Mouse (Mus musculus): ENCODE results near the gene Slc47a1. TPM values are rescaled to one million over a fixed set of nuclear protein-coding genes. Genes with fewer than 3 reads are reported as not detected.

Slc47a1 gene
- total RNA-seq, 1 experiment, result 31.6 TPM

DNA sequence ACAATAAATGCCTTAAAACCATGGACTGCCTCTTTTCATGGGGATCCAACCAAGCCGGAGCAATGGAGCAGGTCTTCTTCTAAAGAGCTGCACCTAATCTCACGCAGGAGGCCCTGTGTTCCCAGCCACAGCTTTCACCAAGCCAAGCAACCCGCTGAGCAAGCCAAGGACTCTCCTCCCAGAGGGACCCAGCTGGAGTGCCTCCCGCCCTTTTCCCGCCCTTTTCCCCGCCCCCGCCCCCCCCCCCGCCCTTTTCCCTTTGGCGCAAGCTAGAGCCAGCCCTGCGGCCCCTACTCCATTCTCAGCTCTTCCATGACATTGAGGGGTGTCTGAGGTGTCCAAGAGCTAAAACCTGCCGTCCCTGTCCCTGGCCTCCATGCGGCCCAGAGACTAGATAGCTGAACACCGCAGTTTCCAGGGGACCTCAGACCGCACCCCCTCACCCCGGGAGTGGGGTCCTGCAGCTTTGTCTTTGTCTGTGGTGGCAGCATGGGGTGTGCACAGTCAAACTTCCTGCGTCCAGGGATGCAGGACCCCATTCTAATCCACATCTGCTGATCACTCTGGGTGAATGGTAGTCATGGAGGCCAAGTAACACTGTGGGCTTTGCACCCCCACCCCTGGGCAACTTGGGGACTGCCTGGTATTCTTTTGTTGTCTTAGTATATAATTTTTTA lies 77.3 kb downstream of the Slc47a1 start:
- Histone ChIP-seq H3K4me3 (ENCODE audit: insufficient read depth in 1 of 2, low read depth in 1 of 2, low read length in 2 of 2, poor library complexity in 1 of 2, severe bottlenecking in 1 of 2) (peak overlapping the region in 1 of 2 experiments; percentile 43; a peak in 1 of 4 replicates), H3K9ac (ENCODE audit: insufficient read depth, low read depth, low read length, poor library complexity, severe bottlenecking) (peak overlapping the region; percentile 26), H3K4me1 (ENCODE audit: control insufficient read depth in 2 of 2, insufficient read depth in 2 of 2, low read length in 2 of 2, poor library complexity in 1 of 2) (peaks cover 0 to 5% of the 10 kb centered on the region in 2 experiments; a peak in 1 of 4 replicates), H3K36me3 (ENCODE audit: control insufficient read depth, insufficient read depth, low read length, poor library complexity, severe bottlenecking) (peaks cover 1% of the 10 kb centered on the region; the same call in 1 of the 2 replicates), H3K27ac (ENCODE audit: insufficient read depth, low read depth, low read length, poor library complexity, severe bottlenecking) (no peak overlapping the region), H3K9me3 (ENCODE audit: control insufficient read depth, insufficient read depth, low read depth, low read length) (peaks cover 3% of the 10 kb centered on the region)
- no peak for TF ChIP-seq ZNF384 (IDR thresholded peaks at IDR 0.05; ENCODE audit: low read depth, low read length)
- TF ChIP-seq ZC3H11A (IDR thresholded peaks at IDR 0.05; ENCODE audit: borderline replicate concordance, low read depth, low read length), result no peak
- TF ChIP-seq MAFK (IDR thresholded peaks at IDR 0.05; ENCODE audit: insufficient read depth, low read depth, low read length), result no peak
- no peak for TF ChIP-seq CHD2 (IDR thresholded peaks at IDR 0.05; ENCODE audit: low read depth, low read length)
- TF ChIP-seq HCFC1 (IDR thresholded peaks at IDR 0.05; ENCODE audit: borderline replicate concordance, insufficient read depth, low read length), result no peak
- in situ Hi-C loops (cut with MboI; ENCODE audit: low sequenced_read_pairs in 2 of 2, unreplicated experiment in 2 of 2), result no loop called here
- DNase-seq (ENCODE audit: low read depth, low spot score), result no peak

DNA sequence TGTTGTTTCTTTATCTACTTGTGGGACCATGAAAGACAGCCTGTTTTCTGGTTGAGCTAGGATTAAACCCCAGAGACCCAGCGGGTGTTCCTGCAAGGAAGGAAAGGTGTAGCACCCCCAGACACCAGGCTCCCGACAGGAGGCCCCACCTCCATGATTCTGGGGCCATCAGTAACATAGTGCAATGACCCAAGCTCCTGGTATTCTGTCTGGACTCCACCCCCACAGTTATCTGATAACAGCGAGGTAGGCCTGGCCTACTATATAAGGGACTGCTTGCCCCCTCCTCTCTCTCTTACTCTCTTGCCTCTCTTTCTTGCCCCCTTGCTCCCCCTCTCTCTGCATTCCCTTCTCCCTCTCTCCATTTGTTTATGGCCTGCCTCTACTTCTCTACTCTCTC lies 77.9 kb downstream of the Slc47a1 start:
- H3K4me1 ChIP-seq (ENCODE audit: control insufficient read depth in 2 of 2, insufficient read depth in 2 of 2, low read length in 2 of 2, poor library complexity in 1 of 2), result peaks cover 0 to 5% of the 10 kb centered on the region in 2 experiments; a peak in 1 of 4 replicates
- in situ Hi-C loops (cut with MboI; ENCODE audit: low sequenced_read_pairs in 2 of 2, unreplicated experiment in 2 of 2), result no loop called here
- TF ChIP-seq ZNF384 (IDR thresholded peaks at IDR 0.05; ENCODE audit: low read depth, low read length) (no peak), CHD2 (IDR thresholded peaks at IDR 0.05; ENCODE audit: low read depth, low read length) (no peak), ZC3H11A (IDR thresholded peaks at IDR 0.05; ENCODE audit: borderline replicate concordance, low read depth, low read length) (no peak), HCFC1 (IDR thresholded peaks at IDR 0.05; ENCODE audit: borderline replicate concordance, insufficient read depth, low read length) (no peak), MAFK (IDR thresholded peaks at IDR 0.05; ENCODE audit: insufficient read depth, low read depth, low read length) (no peak)
- no peak overlapping the region for H3K4me3 ChIP-seq (ENCODE audit: insufficient read depth in 1 of 2, low read depth in 1 of 2, low read length in 2 of 2, poor library complexity in 1 of 2, severe bottlenecking in 1 of 2)
- no peak for DNase-seq (ENCODE audit: low read depth, low spot score)
- no peak overlapping the region for H3K27ac ChIP-seq (ENCODE audit: insufficient read depth, low read depth, low read length, poor library complexity, severe bottlenecking)
- H3K9me3 ChIP-seq (ENCODE audit: control insufficient read depth, insufficient read depth, low read depth, low read length), result peaks cover 3% of the 10 kb centered on the region
- peaks cover 1% of the 10 kb centered on the region; the same call in 1 of the 2 replicates for H3K36me3 ChIP-seq (ENCODE audit: control insufficient read depth, insufficient read depth, low read length, poor library complexity, severe bottlenecking)
- H3K9ac ChIP-seq (ENCODE audit: insufficient read depth, low read depth, low read length, poor library complexity, severe bottlenecking), result no peak overlapping the region

DNA sequence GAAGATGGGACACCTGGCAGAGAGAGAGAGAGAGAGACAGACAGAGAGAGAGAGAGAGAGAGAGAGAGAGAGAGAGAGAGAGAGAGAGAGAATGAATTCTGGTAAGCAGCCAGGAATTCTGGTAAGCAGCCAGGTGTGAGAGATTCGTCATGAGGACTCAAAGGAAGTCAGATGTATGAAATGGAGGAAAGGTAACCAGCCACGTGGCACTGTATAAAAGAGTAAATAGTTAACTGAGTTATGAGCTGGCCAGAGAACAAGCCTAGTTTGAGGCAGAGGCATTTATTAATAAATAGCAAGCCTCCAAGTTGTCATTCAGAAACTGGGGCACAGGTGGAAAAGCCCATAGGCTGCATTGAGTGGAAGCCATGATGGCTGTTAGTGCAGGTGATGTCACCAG lies 80.2 kb downstream of the Slc47a1 start:
- Histone ChIP-seq H3K9ac (ENCODE audit: insufficient read depth, low read depth, low read length, poor library complexity, severe bottlenecking) (no peak overlapping the region), H3K4me3 (ENCODE audit: insufficient read depth in 1 of 2, low read depth in 1 of 2, low read length in 2 of 2, poor library complexity in 1 of 2, severe bottlenecking in 1 of 2) (no peak overlapping the region), H3K4me1 (ENCODE audit: control insufficient read depth in 2 of 2, insufficient read depth in 2 of 2, low read length in 2 of 2, poor library complexity in 1 of 2) (peaks cover 0 to 5% of the 10 kb centered on the region in 2 experiments; a peak in 2 of 4 replicates), H3K27ac (ENCODE audit: insufficient read depth, low read depth, low read length, poor library complexity, severe bottlenecking) (no peak overlapping the region), H3K36me3 (ENCODE audit: control insufficient read depth, insufficient read depth, low read length, poor library complexity, severe bottlenecking) (peaks cover 1% of the 10 kb centered on the region), H3K9me3 (ENCODE audit: control insufficient read depth, insufficient read depth, low read depth, low read length) (peaks cover 7% of the 10 kb centered on the region)
- in situ Hi-C loops (cut with MboI; ENCODE audit: low sequenced_read_pairs in 2 of 2, unreplicated experiment in 2 of 2), result no loop called here
- no peak for DNase-seq (ENCODE audit: low read depth, low spot score)
- TF ChIP-seq HCFC1 (IDR thresholded peaks at IDR 0.05; ENCODE audit: borderline replicate concordance, insufficient read depth, low read length) (no peak), ZNF384 (IDR thresholded peaks at IDR 0.05; ENCODE audit: low read depth, low read length) (no peak), CHD2 (IDR thresholded peaks at IDR 0.05; ENCODE audit: low read depth, low read length) (no peak), MAFK (IDR thresholded peaks at IDR 0.05; ENCODE audit: insufficient read depth, low read depth, low read length) (no peak), ZC3H11A (IDR thresholded peaks at IDR 0.05; ENCODE audit: borderline replicate concordance, low read depth, low read length) (no peak)

DNA sequence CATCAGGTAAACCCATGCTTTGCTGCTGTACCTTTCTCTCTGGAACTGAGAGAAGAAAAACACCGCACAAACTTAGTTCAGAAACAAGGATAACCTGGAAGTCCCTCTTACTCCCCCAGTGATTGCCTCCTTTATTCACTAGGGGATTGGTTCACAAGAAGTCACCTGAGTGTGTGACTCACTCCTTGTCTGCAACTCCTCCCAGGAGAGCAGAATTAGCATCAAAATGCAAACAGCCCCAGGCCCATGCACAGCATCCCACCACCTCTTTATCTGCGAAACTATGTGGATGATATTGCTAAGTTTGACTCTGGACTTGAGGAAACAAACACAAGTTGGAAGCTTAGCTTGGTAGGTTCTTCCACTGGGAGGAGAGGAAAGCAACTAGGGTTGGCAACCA lies 80.8 kb downstream of the Slc47a1 start:
- in situ Hi-C loops (cut with MboI; ENCODE audit: low sequenced_read_pairs in 2 of 2, unreplicated experiment in 2 of 2), result no loop called here
- TF ChIP-seq MAFK (IDR thresholded peaks at IDR 0.05; ENCODE audit: insufficient read depth, low read depth, low read length), result no peak
- TF ChIP-seq ZNF384 (IDR thresholded peaks at IDR 0.05; ENCODE audit: low read depth, low read length), result no peak
- TF ChIP-seq CHD2 (IDR thresholded peaks at IDR 0.05; ENCODE audit: low read depth, low read length), result no peak
- no peak for TF ChIP-seq ZC3H11A (IDR thresholded peaks at IDR 0.05; ENCODE audit: borderline replicate concordance, low read depth, low read length)
- no peak for TF ChIP-seq HCFC1 (IDR thresholded peaks at IDR 0.05; ENCODE audit: borderline replicate concordance, insufficient read depth, low read length)
- peak overlapping the region; percentile 92 for H3K27ac ChIP-seq (ENCODE audit: insufficient read depth, low read depth, low read length, poor library complexity, severe bottlenecking)
- no peak for DNase-seq (ENCODE audit: low read depth, low spot score)
- H3K36me3 ChIP-seq (ENCODE audit: control insufficient read depth, insufficient read depth, low read length, poor library complexity, severe bottlenecking), result peaks cover 1% of the 10 kb centered on the region
- H3K9ac ChIP-seq (ENCODE audit: insufficient read depth, low read depth, low read length, poor library complexity, severe bottlenecking), result no peak overlapping the region
- peaks cover 0 to 6% of the 10 kb centered on the region in 2 experiments; a peak in 2 of 4 replicates for H3K4me1 ChIP-seq (ENCODE audit: control insufficient read depth in 2 of 2, insufficient read depth in 2 of 2, low read length in 2 of 2, poor library complexity in 1 of 2)
- peaks cover 7% of the 10 kb centered on the region for H3K9me3 ChIP-seq (ENCODE audit: control insufficient read depth, insufficient read depth, low read depth, low read length)
- no peak overlapping the region for H3K4me3 ChIP-seq (ENCODE audit: insufficient read depth in 1 of 2, low read depth in 1 of 2, low read length in 2 of 2, poor library complexity in 1 of 2, severe bottlenecking in 1 of 2)
